Mouse (Mus musculus) heart, adult 2 months (tissue): ENCODE results near the gene Ly6g6c. TPM values are rescaled to one million over a fixed set of nuclear protein-coding genes. Genes with fewer than 3 reads are reported as not detected.
"Not testable (repeated sequence)": the region's sequence is repeated elsewhere in the genome, so short reads cannot be mapped to it uniquely, and the experiment has no call there.

ENCODE experiments used
- DNase-seq, 2 experiments: peaks; one replicate each; pipeline ENCODE4 v3.0.0; 2021
- H3K27ac ChIP-seq: fragments of 200-600 bp; 2 replicates; pipeline ENCODE4 v1.8.1; 2022
- H3K27me3 ChIP-seq: fragments of 200-500 bp; 2 replicates; pipeline ENCODE4 v1.6.1; 2012; ENCODE audit warnings: mild to moderate bottlenecking, low read length, inconsistent platforms, mixed read lengths; ENCODE audit not compliant: control insufficient read depth, insufficient read depth
- H3K36me3 ChIP-seq: fragments of 200-500 bp; 2 replicates; pipeline ENCODE4 v1.6.1; 2012; ENCODE audit warnings: low read length, inconsistent platforms; ENCODE audit not compliant: control insufficient read depth, insufficient read depth
- H3K4me1 ChIP-seq: fragments of 200-500 bp; 2 replicates; pipeline ENCODE4 v1.6.1; 2011; ENCODE audit warnings: low read length; ENCODE audit not compliant: control insufficient read depth, insufficient read depth
- H3K4me3 ChIP-seq: fragments of 200-600 bp; 2 replicates; pipeline ENCODE4 v1.8.1; 2022
- H3K79me2 ChIP-seq: fragments of 200-500 bp; replicated peaks from 2 replicates; pipeline ENCODE4 v1.6.1; 2012; ENCODE audit warnings: mild to moderate bottlenecking, inconsistent platforms, low read length, moderate library complexity, mixed read lengths; ENCODE audit not compliant: control insufficient read depth, insufficient read depth
- H3K9ac ChIP-seq: fragments of 200-500 bp; 2 replicates; pipeline ENCODE4 v1.6.1; 2012; ENCODE audit warnings: low read depth, mild to moderate bottlenecking, control low read depth, inconsistent platforms, low read length, mixed read lengths
- CTCF ChIP-seq: fragments of 200-600 bp; IDR thresholded peaks from 2 replicates; pipeline ENCODE4 v1.8.1; 2022; ENCODE audit warnings: antibody characterized with exemption, mild to moderate bottlenecking, moderate library complexity
- EP300 ChIP-seq: fragments of 200-500 bp; IDR thresholded peaks from 2 replicates; pipeline ENCODE4 v1.6.1; 2011; ENCODE audit warnings: low read depth, low read length, control low read depth; ENCODE audit not compliant: insufficient read depth
- POLR2A ChIP-seq: fragments of 200-500 bp; IDR thresholded peaks from 2 replicates; pipeline ENCODE4 v1.6.1; 2011; ENCODE audit warnings: mild to moderate bottlenecking, low read depth, low read length, control low read depth; ENCODE audit not compliant: insufficient read depth
- WGBS: fragments of 180-500 bp; shearing (Covaris S2); methylation state at CpG from one replicate; pipeline ENCODE4 v1.1.7; 2018; 5-methylcytosine and 5-hydroxymethylcytosine counted together
- intact Hi-C: fragments of 180-260 bp; cut with DNase I; formaldehyde crosslinking; loops from one replicate; pipeline ENCODE4 v1.15.1; 2025
- polyA plus RNA-seq: library from polyadenylated mRNA; depleted of rRNA; stranded (reverse); fragments of >200 nt; gene quantifications from 2 replicates; pipeline ENCODE4 v1.2.3, GENCODE M21; 2012
- total RNA-seq, 2 experiments: library from RNA; stranded (reverse); gene quantifications; 2 replicates each; pipeline ENCODE4 v1.2.3; 2021

Ly6g6c gene
- total and polyA plus RNA-seq, 3 experiments: 0.34 to 0.64 (median 0.55) TPM

DNA sequence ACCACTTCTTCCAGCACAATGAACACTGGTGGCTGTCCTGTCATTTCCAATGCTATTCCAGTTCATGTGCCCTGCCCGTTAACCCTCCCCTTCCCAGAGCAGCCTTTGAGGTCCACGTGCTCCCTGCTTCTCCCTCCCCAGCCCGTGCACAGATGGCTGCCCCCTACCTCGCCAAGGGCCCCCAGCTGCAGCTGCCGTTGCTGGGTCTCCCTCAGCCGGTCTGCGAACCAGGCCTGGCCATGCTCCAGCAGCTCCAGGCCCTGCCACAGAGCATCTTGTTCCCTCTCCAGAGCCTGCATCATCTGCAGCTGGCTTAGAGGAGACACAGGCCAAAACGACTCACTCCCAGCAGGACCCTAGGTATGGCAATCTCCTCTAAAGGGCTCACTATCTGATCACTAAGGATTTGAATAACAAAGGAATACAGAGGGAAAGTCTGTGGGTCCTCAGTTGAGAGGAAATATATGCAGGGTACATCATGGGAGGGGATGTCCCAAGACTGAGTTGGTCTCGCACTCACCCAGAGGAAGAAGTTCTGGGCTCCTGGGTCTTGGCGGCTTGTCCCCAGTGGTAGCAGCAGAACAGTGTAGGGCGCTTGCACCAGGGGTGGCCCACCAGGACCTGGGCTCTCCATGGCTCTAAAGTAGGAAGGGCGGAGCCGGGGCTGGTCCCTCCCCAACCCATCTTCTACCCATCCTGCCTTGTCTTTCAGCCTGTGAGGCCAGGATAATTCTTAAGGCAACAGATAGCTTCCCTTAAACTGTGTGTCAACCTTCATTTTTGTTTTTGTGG lies 37.7 kb upstream of the Ly6g6c start, which contains the start of gene Sapcd1:
Gene Sapcd1, minus strand, starts transcription at position 740 of the 792 bp plus-strand sequence.
- Histone ChIP-seq H3K27ac (no peak within 1 kb of the TSS), H3K9ac (no peak within 1 kb of the TSS), H3K27me3 (no peaks in the 10 kb centered on the region), H3K4me3 (no peak within 1 kb of the TSS), H3K79me2 (no peaks in the 10 kb centered on the region), H3K36me3 (no peaks in the 10 kb centered on the region), H3K4me1 (peaks cover 5% of the 10 kb centered on the region)
- WGBS: 54% methylated on average over 13 of the region's 13 CpGs
- intact Hi-C loops: no loop called here
- DNase-seq: no peak
- TF ChIP-seq EP300: no peak
- TF ChIP-seq POLR2A: no peak

DNA sequence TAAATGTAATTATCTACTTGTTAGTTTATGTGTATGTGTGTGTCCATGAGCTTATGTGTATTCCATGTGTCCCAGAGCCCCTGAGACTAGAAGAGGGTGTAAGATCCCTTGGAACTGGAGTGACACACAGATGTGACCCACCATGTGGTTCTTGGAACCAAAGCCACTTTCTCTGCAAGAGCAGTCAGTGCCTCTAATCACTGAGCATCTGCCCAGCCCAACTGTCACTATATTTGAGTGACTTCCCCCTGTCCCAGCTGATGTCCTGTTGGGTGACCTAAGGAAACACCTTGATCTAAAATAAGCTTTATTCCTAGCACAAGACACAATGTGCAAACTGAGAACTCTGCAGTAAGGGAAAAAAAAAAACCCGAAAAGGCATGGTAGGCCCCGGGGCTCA lies 36.9 kb upstream of the Ly6g6c start:
- Histone ChIP-seq H3K36me3 (no peaks in the 10 kb centered on the region), H3K79me2 (no peaks in the 10 kb centered on the region), H3K27ac (no peak overlapping the region), H3K27me3 (no peaks in the 10 kb centered on the region), H3K9ac (no peak overlapping the region), H3K4me3 (no peak overlapping the region), H3K4me1 (peaks cover 2% of the 10 kb centered on the region; the same call in 1 of the 2 replicates)
- 47% methylated on average over 2 of the region's 2 CpGs for WGBS
- no peak for TF ChIP-seq POLR2A
- no peak for TF ChIP-seq EP300
- TF ChIP-seq CTCF: no peak
- no peak for DNase-seq
- intact Hi-C loops: no loop called here

DNA sequence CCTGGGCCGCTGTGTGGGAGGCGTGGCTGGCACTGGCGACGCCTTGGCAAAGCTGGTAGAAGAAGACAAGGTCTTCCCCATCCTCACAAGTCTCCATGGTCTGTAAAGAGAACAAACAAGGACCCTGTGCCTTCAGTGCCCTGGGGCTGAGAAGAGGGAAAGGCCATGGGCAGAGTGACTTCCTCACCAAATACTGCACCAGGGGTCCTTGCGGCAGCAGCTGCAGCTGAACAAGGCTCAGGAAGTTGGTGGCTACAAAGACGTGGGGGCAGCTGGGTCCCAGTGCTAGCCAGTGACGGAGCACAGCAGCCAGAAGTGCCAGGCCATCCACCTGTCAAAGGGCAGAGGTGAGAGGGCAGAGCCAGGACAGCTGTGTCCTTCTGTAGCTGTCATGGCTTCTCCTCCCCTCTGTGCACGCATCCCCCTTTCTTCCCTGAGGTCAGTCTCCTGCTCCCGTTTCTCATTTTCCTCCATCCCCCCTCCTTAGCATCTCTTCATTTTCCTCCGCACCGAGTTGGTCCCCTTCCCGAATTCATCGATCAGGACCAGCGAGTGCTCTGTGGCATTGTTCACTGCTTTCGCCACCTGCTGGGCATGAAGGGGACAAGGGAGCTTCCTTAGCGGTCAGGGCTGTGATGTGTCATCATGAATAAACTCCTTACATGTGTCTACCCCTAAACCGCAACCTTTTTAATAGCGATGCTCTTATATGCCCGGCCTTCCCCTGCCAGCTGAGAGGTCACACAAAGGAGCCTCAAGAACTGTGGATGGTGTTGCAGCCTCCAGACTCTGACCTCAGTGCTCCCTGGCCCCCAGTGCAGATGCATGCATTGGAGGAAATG lies 35.3 kb upstream of the Ly6g6c start:
- H3K9ac ChIP-seq: no peak overlapping the region
- 49% methylated on average over 19 of the region's 19 CpGs for WGBS
- no peak overlapping the region for H3K4me3 ChIP-seq
- no peaks in the 10 kb centered on the region for H3K36me3 ChIP-seq
- no peak overlapping the region for H3K27ac ChIP-seq
- no peaks in the 10 kb centered on the region for H3K27me3 ChIP-seq
- H3K79me2 ChIP-seq: no peaks in the 10 kb centered on the region
- intact Hi-C loops: no loop called here
- no peaks in the 10 kb centered on the region for H3K4me1 ChIP-seq
- DNase-seq: no peak
- TF ChIP-seq EP300 (no peak), CTCF (peak; percentile 61), POLR2A (no peak)

DNA sequence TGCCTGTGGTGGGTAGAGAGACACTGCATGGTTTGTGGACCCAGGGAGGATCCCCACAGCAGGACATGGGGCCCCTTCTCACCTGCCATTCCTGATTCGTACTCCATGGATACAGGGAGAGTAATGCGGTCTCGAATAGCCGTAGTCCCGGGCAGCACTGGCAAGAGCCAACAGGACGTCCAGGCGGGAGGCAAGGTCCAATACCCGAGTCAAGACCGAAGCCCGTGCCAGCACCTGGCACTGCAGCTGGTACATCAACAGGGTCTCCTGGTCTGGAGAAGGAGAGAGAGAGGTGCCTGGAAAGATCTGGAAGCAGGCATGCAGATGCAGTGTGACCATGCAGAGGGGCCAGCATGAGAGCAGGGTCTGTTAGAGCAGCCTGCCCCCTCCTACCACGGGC lies 33.9 kb upstream of the Ly6g6c start:
- Histone ChIP-seq H3K27ac (no peak overlapping the region), H3K27me3 (no peaks in the 10 kb centered on the region), H3K4me1 (no peaks in the 10 kb centered on the region), H3K79me2 (no peaks in the 10 kb centered on the region), H3K36me3 (no peaks in the 10 kb centered on the region), H3K4me3 (no peak overlapping the region), H3K9ac (no peak overlapping the region)
- no peak for DNase-seq
- TF ChIP-seq EP300: no peak
- no peak for TF ChIP-seq POLR2A
- no peak for TF ChIP-seq CTCF
- 89% methylated on average over 11 of the region's 11 CpGs for WGBS
- intact Hi-C loops: no loop called here

DNA sequence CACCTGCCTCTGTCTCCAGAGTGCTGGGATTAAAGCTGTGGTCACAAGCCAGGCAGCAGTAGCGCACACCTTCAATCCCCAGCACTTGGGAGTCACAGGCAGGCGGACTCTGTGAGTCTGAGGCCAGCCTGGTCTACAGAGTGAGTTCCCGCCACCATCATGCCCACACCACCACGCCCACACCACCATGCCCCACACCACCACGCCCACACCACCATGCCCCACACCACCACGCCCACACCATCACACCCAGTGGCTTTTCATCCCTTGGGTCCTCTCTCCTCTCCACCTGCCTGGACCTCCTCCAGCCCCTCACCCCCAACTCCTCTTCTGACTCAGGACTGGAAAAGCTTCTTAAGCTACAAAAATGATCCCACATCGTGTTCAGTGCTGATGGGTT lies 33.3 kb upstream of the Ly6g6c start:
- Histone ChIP-seq H3K79me2 (no peaks in the 10 kb centered on the region), H3K4me1 (no peaks in the 10 kb centered on the region), H3K27ac (no peak overlapping the region), H3K36me3 (no peaks in the 10 kb centered on the region), H3K27me3 (no peaks in the 10 kb centered on the region), H3K9ac (no peak overlapping the region), H3K4me3 (no peak overlapping the region)
- intact Hi-C loops: no loop called here
- TF ChIP-seq EP300 (no peak), POLR2A (no peak), CTCF (no peak)
- DNase-seq: no peak
- WGBS: 73% methylated on average over 7 of the region's 7 CpGs

DNA sequence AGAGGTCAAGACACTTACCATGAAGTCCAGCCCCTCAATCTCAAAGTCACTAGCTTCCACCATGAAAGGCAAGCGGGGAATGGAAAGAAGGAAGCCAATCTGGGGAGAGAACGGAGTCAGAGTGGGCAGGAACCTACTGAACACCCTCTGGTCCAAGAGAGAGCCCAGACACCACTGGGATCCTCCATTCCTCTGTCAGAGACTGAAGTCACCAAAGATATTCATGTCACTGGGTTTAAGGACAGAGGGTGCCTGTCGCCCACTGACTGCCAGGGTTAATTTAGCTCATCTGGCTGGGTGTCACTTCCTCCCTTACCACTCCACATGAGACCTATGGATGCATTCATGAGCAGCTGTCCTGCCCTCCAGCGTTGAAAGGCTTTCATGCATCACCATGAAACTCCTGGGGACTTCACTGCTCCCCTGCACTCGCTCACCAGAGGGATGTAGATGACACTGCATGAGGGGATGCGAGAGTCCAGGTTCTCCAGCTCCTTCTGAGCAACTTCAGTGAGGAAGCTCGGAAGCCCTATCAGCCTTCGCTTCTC lies 32.8 kb upstream of the Ly6g6c start:
- H3K36me3 ChIP-seq: no peaks in the 10 kb centered on the region
- no peaks in the 10 kb centered on the region for H3K27me3 ChIP-seq
- no peaks in the 10 kb centered on the region for H3K4me1 ChIP-seq
- no peaks in the 10 kb centered on the region for H3K79me2 ChIP-seq
- H3K4me3 ChIP-seq: no peak overlapping the region
- no peak overlapping the region for H3K27ac ChIP-seq
- TF ChIP-seq CTCF (no peak), EP300 (no peak), POLR2A (no peak)
- no peak overlapping the region for H3K9ac ChIP-seq
- 66% methylated on average over 8 of the region's 8 CpGs for whole genome bisulfite sequencing
- no peak for DNase-seq
- intact Hi-C loops: no loop called here

DNA sequence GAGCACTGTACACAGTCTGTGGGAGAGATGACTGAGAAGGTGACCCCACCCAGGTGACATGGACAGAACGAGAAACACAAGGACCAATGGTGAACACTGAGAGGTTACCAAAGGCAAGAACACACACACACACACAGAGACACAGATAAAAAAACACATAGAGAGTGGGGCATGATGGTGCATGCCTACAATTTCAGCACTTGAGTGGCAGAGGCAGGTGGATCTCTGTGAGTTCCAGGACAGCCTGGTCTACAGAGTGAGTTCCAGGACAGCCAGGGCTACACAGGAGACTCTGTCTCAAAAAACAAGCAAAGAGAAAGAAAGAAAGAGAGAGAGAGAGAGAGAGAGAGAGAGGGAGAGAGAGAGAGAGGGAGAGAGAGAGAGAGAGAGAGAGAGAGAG lies 31.5 kb upstream of the Ly6g6c start:
- WGBS: 72% methylated on average over 1 of the region's 1 CpGs
- H3K27ac ChIP-seq, H3K4me3 ChIP-seq, H3K9ac ChIP-seq, intact Hi-C loops, H3K36me3 ChIP-seq, H3K4me1 ChIP-seq, H3K27me3 ChIP-seq, DNase-seq, H3K79me2 ChIP-seq: not testable (repeated sequence)
